Mouse (Mus musculus) MEL (cell line): Measurements from ENCODE around the gene Dgke. TPM values are rescaled to one million over a fixed set of nuclear protein-coding genes. Genes with fewer than 3 reads are reported as not detected.

Experiments
- DNase-seq: peaks from one replicate; pipeline ENCODE4 v3.0.0; 2011; ENCODE audit warnings: low read depth, low spot score
- H3K27ac ChIP-seq: 2 replicates; pipeline ENCODE4 v1.5.1; 2012; ENCODE audit warnings: low read depth, mild to moderate bottlenecking, control low read depth, low read length, moderate library complexity; ENCODE audit not compliant: control insufficient read depth
- H3K27me3 ChIP-seq, 2 experiments: fragments of 150-350 bp in 1 of 2; sonication (generic) in 1 of 2; 2 replicates each; pipeline ENCODE4 v1.6.1; 2012; ENCODE audit warnings: low read length in 2 of 2, mild to moderate bottlenecking in 2 of 2, improper control_type of control experiment in 1 of 2, moderate library complexity in 1 of 2; ENCODE audit not compliant: insufficient read depth in 2 of 2, control insufficient read depth in 1 of 2
- H3K36me3 ChIP-seq, 2 experiments: 2 replicates each; pipeline ENCODE4 v1.6.1; 2012 to 2014; ENCODE audit warnings: low read length in 2 of 2, improper control_type of control experiment in 1 of 2, inconsistent platforms in 1 of 2, mild to moderate bottlenecking in 1 of 2; ENCODE audit not compliant: insufficient read depth in 2 of 2, control insufficient read depth in 1 of 2
- H3K4me1 ChIP-seq, 2 experiments: fragments of 150-350 bp in 1 of 2; sonication (generic) in 1 of 2; 2 replicates each; pipeline ENCODE4 v1.6.1; 2012; ENCODE audit warnings: low read length in 2 of 2, improper control_type of control experiment in 1 of 2, mild to moderate bottlenecking in 1 of 2; ENCODE audit not compliant: insufficient read depth in 2 of 2, control insufficient read depth in 1 of 2
- H3K4me3 ChIP-seq, 2 experiments: fragments of 150-350 bp in 1 of 2; sonication (generic) in 1 of 2; 2 replicates each; pipeline ENCODE4 v1.5.1; 2012; ENCODE audit warnings: low read depth in 2 of 2, low read length in 2 of 2, mild to moderate bottlenecking in 2 of 2, moderate library complexity in 2 of 2, control low read depth in 1 of 2, improper control_type of control experiment in 1 of 2; ENCODE audit not compliant: control insufficient read depth in 1 of 2, insufficient read depth in 1 of 2
- H3K79me2 ChIP-seq: 2 replicates; pipeline ENCODE4 v1.6.1; 2012; ENCODE audit warnings: mild to moderate bottlenecking, low read length, moderate library complexity; ENCODE audit not compliant: control insufficient read depth, poor library complexity, insufficient read depth
- H3K9ac ChIP-seq: 2 replicates; pipeline ENCODE4 v1.6.1; 2012; ENCODE audit warnings: low read depth, mild to moderate bottlenecking, control low read depth, low read length, moderate library complexity; ENCODE audit not compliant: control insufficient read depth, poor library complexity, severe bottlenecking
- H3K9me3 ChIP-seq: fragments of 150-350 bp; sonication (generic); replicated peaks from 2 replicates; pipeline ENCODE4 v1.6.1; 2012; ENCODE audit warnings: mild to moderate bottlenecking, low read length, improper control_type of control experiment, moderate library complexity; ENCODE audit not compliant: insufficient read depth
- BHLHE40 ChIP-seq: IDR thresholded peaks from 2 replicates; pipeline ENCODE4 v1.6.1; 2012; ENCODE audit warnings: low read depth, mild to moderate bottlenecking, inconsistent platforms, low read length, improper control_type of control experiment, borderline replicate concordance
- CHD1 ChIP-seq: IDR thresholded peaks from 2 replicates; pipeline ENCODE4 v1.6.1; 2012; ENCODE audit warnings: low read depth, mild to moderate bottlenecking, inconsistent platforms, low read length, improper control_type of control experiment
- CTCF ChIP-seq, 3 experiments: IDR thresholded peaks in 2 of 3; conservative IDR thresholded peaks in 1 of 3; 2 replicates each; pipeline ENCODE4 v1.5.1; 2011 to 2012; ENCODE audit warnings: low read length in 3 of 3, low read depth in 2 of 3, mild to moderate bottlenecking in 2 of 3, improper control_type of control experiment in 1 of 3, inconsistent platforms in 1 of 3, mixed read lengths in 1 of 3, moderate library complexity in 1 of 3; ENCODE audit not compliant: control insufficient read depth in 1 of 3, insufficient read depth in 1 of 3, poor library complexity in 1 of 3, severe bottlenecking in 1 of 3
- E2F4 ChIP-seq: IDR thresholded peaks from 2 replicates; pipeline ENCODE4 v1.6.1; 2011; ENCODE audit warnings: low read depth, low read length, improper control_type of control experiment, borderline replicate concordance
- EP300 ChIP-seq, 2 experiments: IDR thresholded peaks; 2 replicates each; pipeline ENCODE4 v1.6.1; 2011; ENCODE audit warnings: improper control_type of control experiment in 2 of 2, low read length in 2 of 2, low read depth in 1 of 2, mild to moderate bottlenecking in 1 of 2
- ETS1 ChIP-seq: IDR thresholded peaks from 2 replicates; pipeline ENCODE4 v1.6.1; 2012; ENCODE audit warnings: low read depth, mild to moderate bottlenecking, inconsistent platforms, low read length, improper control_type of control experiment, moderate library complexity
- GATA1 ChIP-seq: IDR thresholded peaks from 2 replicates; pipeline ENCODE4 v1.6.1; 2011; ENCODE audit warnings: low read depth, low read length, improper control_type of control experiment
- HCFC1 ChIP-seq: IDR thresholded peaks from 2 replicates; pipeline ENCODE4 v1.6.1; 2012; ENCODE audit warnings: low read depth, mild to moderate bottlenecking, inconsistent platforms, low read length, improper control_type of control experiment, moderate library complexity
- KAT2A ChIP-seq: conservative IDR thresholded peaks from 2 replicates; pipeline ENCODE4 v1.6.1; 2012; ENCODE audit warnings: low read depth, low read length, improper control_type of control experiment, inconsistent platforms
- MAFK ChIP-seq: IDR thresholded peaks from 2 replicates; pipeline ENCODE4 v1.6.1; 2011; ENCODE audit warnings: low read depth, mild to moderate bottlenecking, low read length, improper control_type of control experiment, borderline replicate concordance
- MXI1 ChIP-seq: IDR thresholded peaks from 2 replicates; pipeline ENCODE4 v1.6.1; 2011; ENCODE audit warnings: mild to moderate bottlenecking, low read depth, low read length, improper control_type of control experiment
- MYC ChIP-seq: IDR thresholded peaks from 2 replicates; pipeline ENCODE4 v1.6.1; 2011; ENCODE audit warnings: low read depth, mild to moderate bottlenecking, low read length, improper control_type of control experiment, moderate library complexity
- NELFE ChIP-seq: IDR thresholded peaks from 2 replicates; pipeline ENCODE4 v1.6.1; 2011; ENCODE audit warnings: low read depth, low read length, improper control_type of control experiment
- POLR2AphosphoS2 ChIP-seq: IDR thresholded peaks from 2 replicates; pipeline ENCODE4 v1.6.1; 2011; ENCODE audit warnings: low read length, improper control_type of control experiment
- RCOR1 ChIP-seq: IDR thresholded peaks from 2 replicates; pipeline ENCODE4 v1.6.1; 2012; ENCODE audit warnings: low read depth, mild to moderate bottlenecking, inconsistent platforms, low read length, improper control_type of control experiment
- SIN3A ChIP-seq: IDR thresholded peaks from 2 replicates; pipeline ENCODE4 v1.6.1; 2012; ENCODE audit warnings: low read length, improper control_type of control experiment, inconsistent platforms
- TBP ChIP-seq: IDR thresholded peaks from 2 replicates; pipeline ENCODE4 v1.8.0; 2011; ENCODE audit warnings: low read depth, low read length, improper control_type of control experiment
- USF2 ChIP-seq, 2 experiments: IDR thresholded peaks; 2 replicates each; pipeline ENCODE4 v1.6.1; 2011 to 2012; ENCODE audit warnings: improper control_type of control experiment in 2 of 2, low read length in 2 of 2, borderline replicate concordance in 1 of 2, inconsistent platforms in 1 of 2, low read depth in 1 of 2, mild to moderate bottlenecking in 1 of 2; ENCODE audit not compliant: insufficient read depth in 1 of 2
- ZC3H11A ChIP-seq: IDR thresholded peaks from 2 replicates; pipeline ENCODE4 v1.6.1; 2012; ENCODE audit warnings: low read depth, mild to moderate bottlenecking, inconsistent platforms, low read length, improper control_type of control experiment
- ZKSCAN1 ChIP-seq: IDR thresholded peaks from 2 replicates; pipeline ENCODE4 v1.6.1; 2012; ENCODE audit warnings: low read depth, mild to moderate bottlenecking, inconsistent platforms, low read length, improper control_type of control experiment, moderate library complexity
- ZMIZ1 ChIP-seq: IDR thresholded peaks from 2 replicates; pipeline ENCODE4 v1.6.1; 2012; ENCODE audit warnings: low read depth, mild to moderate bottlenecking, inconsistent platforms, low read length, improper control_type of control experiment, moderate library complexity
- polyA plus RNA-seq, 2 experiments: library from polyadenylated mRNA; stranded (reverse) in 1 of 2; unstranded in 1 of 2; fragments of >175 nt in 1 of 2; fragments of >200 nt in 1 of 2; gene quantifications; 2 replicates each; pipeline versions ENCODE4 v1.2.1 to v1.2.4; 2012; ENCODE audit warnings: low replicate concordance in 2 of 2, low read depth in 1 of 2; ENCODE audit not compliant: insufficient read length in 2 of 2, insufficient read depth in 1 of 2, missing spikeins in 1 of 2
- total RNA-seq: library from RNA; depleted of rRNA; stranded (reverse); fragments of 300-350 nt; gene quantifications from 2 replicates; pipeline ENCODE4 v1.2.3, GENCODE M21; 2012

Dgke gene
- total and polyA plus RNA-seq, 3 experiments: 5.2 to 6.4 TPM; not detected in 1

DNA sequence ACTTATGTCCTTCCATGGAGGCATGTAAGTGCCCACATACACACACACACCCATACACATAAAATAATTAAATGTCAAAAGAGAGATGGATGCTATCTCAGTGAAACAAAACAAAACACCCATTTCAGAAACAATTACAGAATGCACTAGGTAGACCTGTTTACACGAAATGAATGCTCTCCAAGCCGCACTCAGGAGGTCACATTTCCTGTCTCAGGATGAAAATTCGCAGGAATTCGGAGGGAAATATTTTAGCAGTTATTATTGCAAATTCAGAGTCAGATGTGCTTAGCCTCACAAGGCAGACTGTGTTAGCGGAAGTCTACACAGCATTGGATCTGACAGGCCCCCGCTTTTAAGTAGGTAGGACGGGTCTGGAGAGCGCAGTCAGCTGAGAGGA, 6.9 kb upstream of the Dgke start, which contains the start of gene Gm525:
Gene Gm525 (plus strand): TSS at position 301 of the 400 bp plus-strand sequence.
- no peak within 1 kb of the TSS for H3K4me3 ChIP-seq
- H3K27ac ChIP-seq: no peak within 1 kb of the TSS
- no peak for DNase-seq
- no peaks in the 10 kb centered on the region for H3K36me3 ChIP-seq
- no peaks in the 10 kb centered on the region for H3K79me2 ChIP-seq
- peaks cover 5 to 7% of the 10 kb centered on the region in 2 experiments for H3K27me3 ChIP-seq
- H3K9ac ChIP-seq: no peak within 1 kb of the TSS
- no peaks in the 10 kb centered on the region for H3K4me1 ChIP-seq
- no peaks in the 10 kb centered on the region for H3K9me3 ChIP-seq
- TF ChIP-seq NELFE (no peak), CTCF (IDR thresholded peaks at IDR 0.05 in 2 of 3, conservative IDR thresholded peaks at IDR 0.05 in 1 of 3; ENCODE audit: control insufficient read depth in 1 of 3, insufficient read depth in 1 of 3, low read depth in 2 of 3, low read length in 3 of 3, poor library complexity in 1 of 3, severe bottlenecking in 1 of 3) (no peak), ZC3H11A (no peak), EP300 (IDR thresholded peaks at IDR 0.05; ENCODE audit: low read depth in 1 of 2, low read length in 2 of 2) (no peak), MXI1 (no peak), USF2 (IDR thresholded peaks at IDR 0.05; ENCODE audit: borderline replicate concordance in 1 of 2, insufficient read depth in 1 of 2, low read depth in 1 of 2, low read length in 2 of 2) (no peak), ZMIZ1 (no peak), MAFK (no peak), POLR2AphosphoS2 (no peak)

DNA sequence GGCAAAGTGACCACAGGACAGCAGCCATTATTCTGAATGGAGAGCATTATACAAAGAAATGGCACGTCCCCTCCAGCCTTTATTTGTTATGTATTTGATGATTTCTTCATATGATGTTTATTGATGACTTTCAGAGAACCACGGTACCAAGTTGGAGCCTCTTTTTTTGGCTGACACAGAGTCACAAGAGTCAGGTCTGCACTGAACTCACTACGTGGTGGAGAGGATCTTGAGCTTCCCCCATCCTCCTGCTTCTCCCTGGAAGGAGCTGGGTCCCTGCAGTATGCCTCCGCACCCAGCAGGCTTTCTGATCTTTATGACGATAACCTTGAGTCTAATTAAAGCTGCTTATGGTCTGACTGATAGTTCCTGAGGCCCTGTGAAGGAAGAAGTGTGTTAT, 4.9 kb upstream of the Dgke start:
- peaks cover 5 to 6% of the 10 kb centered on the region in 2 experiments for H3K27me3 ChIP-seq

More for the DNA sequence above, 4.9 kb upstream of the Dgke start:
- no peaks in the 10 kb centered on the region for H3K9me3 ChIP-seq
- H3K4me1 ChIP-seq: no peaks in the 10 kb centered on the region
- no peaks in the 10 kb centered on the region for H3K79me2 ChIP-seq
- no peak for DNase-seq
- no peak overlapping the region for H3K4me3 ChIP-seq
- no peaks in the 10 kb centered on the region for H3K36me3 ChIP-seq
- H3K27ac ChIP-seq: no peak overlapping the region
- TF ChIP-seq E2F4: no peak
- no peak for TF ChIP-seq EP300 (IDR thresholded peaks at IDR 0.05; ENCODE audit: low read depth in 1 of 2, low read length in 2 of 2)
- TF ChIP-seq BHLHE40: no peak
- no peak for TF ChIP-seq ETS1
- no peak for TF ChIP-seq SIN3A
- TF ChIP-seq CTCF (IDR thresholded peaks at IDR 0.05 in 2 of 3, conservative IDR thresholded peaks at IDR 0.05 in 1 of 3; ENCODE audit: control insufficient read depth in 1 of 3, insufficient read depth in 1 of 3, low read depth in 2 of 3, low read length in 3 of 3, poor library complexity in 1 of 3, severe bottlenecking in 1 of 3): no peak
- no peak for TF ChIP-seq TBP
- no peak for TF ChIP-seq MYC
- no peak for TF ChIP-seq ZC3H11A
- no peak for TF ChIP-seq RCOR1
- TF ChIP-seq HCFC1: no peak
- no peak for TF ChIP-seq ZKSCAN1
- TF ChIP-seq CHD1: no peak
- TF ChIP-seq GATA1: no peak
- TF ChIP-seq MXI1: no peak
- TF ChIP-seq KAT2A: no peak
- H3K9ac ChIP-seq: no peak overlapping the region
